Mouse (Mus musculus) lung, postnatal 0 days (tissue): ENCODE results near the gene Rabac1. TPM values are rescaled to one million over a fixed set of nuclear protein-coding genes. Genes with fewer than 3 reads are reported as not detected.

ENCODE experiments used
- ATAC-seq: fragments of 200-750 bp; cut with Nextera tagmentation; 2 replicates; pipeline ENCODE4 v1.8.0; 2017; ENCODE audit warnings: moderate library complexity
- DNase-seq: peaks from one replicate; pipeline ENCODE4 v3.0.0-alpha.2; 2016; ENCODE audit warnings: low spot score
- H3K27ac ChIP-seq: fragments of 300-500 bp; sonication (generic); 2 replicates; pipeline ENCODE4 v1.5.1; 2014; ENCODE audit warnings: antibody characterized with exemption, mild to moderate bottlenecking, low read length, mixed read lengths
- H3K27me3 ChIP-seq: fragments of 300-500 bp; sonication (generic); replicated peaks from 2 replicates; pipeline ENCODE4 v1.6.1; 2014; ENCODE audit warnings: low read length, mixed read lengths; ENCODE audit not compliant: insufficient read depth
- H3K36me3 ChIP-seq: fragments of 300-500 bp; sonication (generic); 2 replicates; pipeline ENCODE4 v1.6.1; 2014; ENCODE audit warnings: low read length, mixed read lengths; ENCODE audit not compliant: insufficient read depth
- H3K4me1 ChIP-seq: fragments of 300-500 bp; sonication (generic); 2 replicates; pipeline ENCODE4 v1.6.1; 2014; ENCODE audit warnings: antibody characterized with exemption, low read depth, low read length, mixed read lengths; ENCODE audit not compliant: insufficient read depth
- H3K4me2 ChIP-seq: fragments of 300-500 bp; sonication (generic); replicated peaks from 2 replicates; pipeline ENCODE4 v1.6.1; 2014; ENCODE audit warnings: low read depth, mild to moderate bottlenecking, low read length, moderate library complexity, mixed read lengths
- H3K4me3 ChIP-seq: fragments of 300-500 bp; sonication (generic); 2 replicates; pipeline ENCODE4 v1.5.1; 2014; ENCODE audit warnings: low read depth, low read length
- H3K9ac ChIP-seq: fragments of 300-500 bp; sonication (generic); replicated peaks from 2 replicates; pipeline ENCODE4 v1.6.1; 2014; ENCODE audit warnings: low read depth, mild to moderate bottlenecking
- H3K9me3 ChIP-seq: fragments of 300-500 bp; sonication (generic); 2 replicates; pipeline ENCODE4 v1.6.1; 2016; ENCODE audit warnings: low read length, mixed read lengths
- CTCF ChIP-seq: IDR thresholded peaks from 2 replicates; pipeline ENCODE4 v1.5.1; 2016; ENCODE audit warnings: antibody characterized with exemption, mild to moderate bottlenecking
- EP300 ChIP-seq: IDR thresholded peaks from 2 replicates; pipeline ENCODE4 v1.6.1; 2016; ENCODE audit warnings: antibody characterized with exemption, mild to moderate bottlenecking, control low read depth
- WGBS: fragments of 180-500 bp; shearing (Covaris S2); extraction: QIAGEN DNeasy Blood & Tissue Kit; methylation state at CpG from one replicate; pipeline ENCODE4 v1.1.7; 2014; 5-methylcytosine and 5-hydroxymethylcytosine counted together
- polyA plus RNA-seq: library from polyadenylated mRNA; unstranded; fragments of >200 nt; fragmentation: Nextera tagmentation; extraction: Ambion mirVana; gene quantifications from 2 replicates; pipeline ENCODE4 v1.2.1, GENCODE M21; 2015

Rabac1 gene
- polyA plus RNA-seq, 1 experiment from 2014 or later = 561 TPM

GRCm38 (mm10) chr7:25007609-25008374 is 35.2 kb upstream of the Rabac1 start:
- Histone ChIP-seq H3K36me3 (no peaks in the 10 kb centered on the region), H3K9ac (no peak overlapping the region), H3K4me2 (no peak overlapping the region), H3K4me3 (no peak overlapping the region), H3K27me3 (peaks cover 59% of the 10 kb centered on the region), H3K4me1 (no peaks in the 10 kb centered on the region), H3K9me3 (no peaks in the 10 kb centered on the region), H3K27ac (no peak overlapping the region)
- 27% methylated on average over 8 of the region's 8 CpGs for WGBS
- DNase-seq = no peak
- no peak for ATAC-seq
- TF ChIP-seq CTCF (no peak), EP300 (no peak)

- H3K4me2 ChIP-seq = no peak overlapping the region
- DNase-seq = peak; percentile 61
- no peaks in the 10 kb centered on the region for H3K36me3 ChIP-seq
- no peaks in the 10 kb centered on the region for H3K4me1 ChIP-seq
- H3K4me3 ChIP-seq = no peak overlapping the region
- WGBS = 66% methylated on average over 12 of the region's 12 CpGs
- no peak for TF ChIP-seq EP300
- no peak for TF ChIP-seq CTCF
- no peaks in the 10 kb centered on the region for H3K9me3 ChIP-seq
- peak; percentile 29 for ATAC-seq
- H3K27me3 ChIP-seq = peaks cover 59% of the 10 kb centered on the region
- no peak overlapping the region for H3K9ac ChIP-seq
- H3K27ac ChIP-seq = no peak overlapping the region
Observed at GRCm38 (mm10) chr7:25006586-25007364, 34.2 kb upstream of the Rabac1 start.

- Histone ChIP-seq H3K27me3 (peaks cover 53% of the 10 kb centered on the region), H3K4me3 (peak overlapping the region; percentile 10; the same call in 1 of the 2 replicates), H3K4me2 (peak overlapping the region; percentile 32; the same call in 1 of the 2 replicates)
Observed at GRCm38 (mm10) chr7:25006171-25006570, 33.6 kb upstream of the Rabac1 start.

GRCm38 (mm10) chr7:25005421-25006065 is 33.0 kb upstream of the Rabac1 start, which contains the start of gene Atp1a3:
Gene Atp1a3 (minus strand): TSS chr7:25005958.
- peak within 1 kb of the TSS; percentile 10; the same call in 1 of the 2 replicates for H3K4me3 ChIP-seq
- no peaks in the 10 kb centered on the region for H3K36me3 ChIP-seq
- peak; percentile 47 for ATAC-seq
- H3K27me3 ChIP-seq = peaks cover 47% of the 10 kb centered on the region
- no peak for DNase-seq
- peak within 1 kb of the TSS; percentile 32 for H3K4me2 ChIP-seq
- TF ChIP-seq CTCF (no peak), EP300 (no peak)
- no peaks in the 10 kb centered on the region for H3K9me3 ChIP-seq
- H3K4me1 ChIP-seq = no peaks in the 10 kb centered on the region
- no peak within 1 kb of the TSS for H3K9ac ChIP-seq
- WGBS = 4% methylated on average over 41 of the region's 54 CpGs
- H3K27ac ChIP-seq = no peak within 1 kb of the TSS

More at GRCm38 (mm10) chr7:25006171-25006570, 33.6 kb upstream of the Rabac1 start:
- Histone ChIP-seq H3K36me3 (no peaks in the 10 kb centered on the region), H3K9me3 (no peaks in the 10 kb centered on the region), H3K4me1 (no peaks in the 10 kb centered on the region), H3K27ac (no peak overlapping the region), H3K9ac (no peak overlapping the region)
- no peak for TF ChIP-seq CTCF
- no peak for TF ChIP-seq EP300
- DNase-seq (no peak), ATAC-seq (no peak)
- WGBS = 53% methylated on average over 3 of the region's 3 CpGs

- TF ChIP-seq EP300 = no peak
- no peak for TF ChIP-seq CTCF
- Histone ChIP-seq H3K9me3 (no peaks in the 10 kb centered on the region), H3K36me3 (no peaks in the 10 kb centered on the region), H3K4me1 (no peaks in the 10 kb centered on the region), H3K4me2 (no peak overlapping the region), H3K27ac (no peak overlapping the region), H3K4me3 (no peak overlapping the region), H3K27me3 (peaks cover 39% of the 10 kb centered on the region), H3K9ac (no peak overlapping the region)
- DNase-seq (no peak), ATAC-seq (no peak)
- WGBS = 38% methylated on average over 6 of the region's 9 CpGs
Observed at GRCm38 (mm10) chr7:25004806-25005205, 32.3 kb upstream of the Rabac1 start.
